Mouse (Mus musculus) mouse embryonic stem cell (cell line): ENCODE data around the gene Mettl14.
"Not testable (repeated sequence)": the region's sequence is repeated elsewhere in the genome, so short reads cannot be mapped to it uniquely, and the experiment has no call there.

ENCODE experiments used
- in situ Hi-C, 2 experiments: fragments of 300-500 bp; cut with MboI; formaldehyde crosslinking; loops; 1 replicate in 1 of 2; 3 replicates in 1 of 2; pipeline ENCODE4 v1.14.3; 2019 to 2020; ENCODE audit warnings: low sequenced_read_pairs in 2 of 2, low pct_unique_long_range_greater_than_20kb in 1 of 2, mixed read lengths in 1 of 2; ENCODE audit not compliant: unreplicated experiment in 1 of 2

Gene Mettl14

GRCm38 (mm10) chr3:123385486-123386156 lies at the start of gene Mettl14:
Gene Mettl14, minus strand, starts transcription at chr3:123386108.
- in situ Hi-C loops = no loop called here

- in situ Hi-C loops = no loop called here
These were observed 47.5 kb upstream of the Mettl14 start for GRCm38 (mm10) chr3:123433362-123433761.

- in situ Hi-C loops = no loop called here
These were observed 46.2 kb upstream of the Mettl14 start for GRCm38 (mm10) chr3:123431951-123432674.

GRCm38 (mm10) chr3:123429597-123430458 lies 43.9 kb upstream of the Mettl14 start:
- in situ Hi-C loops = no loop called here

DNA sequence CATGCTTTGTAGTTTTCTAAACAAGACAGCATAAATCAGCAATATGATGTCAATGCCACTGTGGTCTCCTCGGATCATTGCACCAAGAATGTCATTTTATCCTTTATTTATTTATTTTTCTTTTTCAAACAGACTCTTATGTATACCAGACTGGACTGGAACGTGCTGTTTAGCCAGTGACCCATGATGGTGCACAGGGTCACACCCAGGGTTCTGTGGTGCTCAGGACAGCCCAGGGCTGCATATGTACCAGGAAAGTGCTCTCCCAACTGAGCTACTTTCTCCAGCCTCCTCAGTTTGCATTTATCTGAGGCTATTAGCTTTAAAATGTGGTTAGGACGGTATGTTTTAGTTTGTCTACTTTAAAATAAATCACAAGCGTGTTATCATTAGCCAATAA lies 42.1 kb upstream of the Mettl14 start:
- in situ Hi-C loops = no loop called here

- in situ Hi-C loops = no loop called here
These were observed 39.7 kb upstream of the Mettl14 start for GRCm38 (mm10) chr3:123425647-123426046.

- in situ Hi-C loops = no loop called here
These were observed 27.3 kb upstream of the Mettl14 start for GRCm38 (mm10) chr3:123413173-123413572.

DNA sequence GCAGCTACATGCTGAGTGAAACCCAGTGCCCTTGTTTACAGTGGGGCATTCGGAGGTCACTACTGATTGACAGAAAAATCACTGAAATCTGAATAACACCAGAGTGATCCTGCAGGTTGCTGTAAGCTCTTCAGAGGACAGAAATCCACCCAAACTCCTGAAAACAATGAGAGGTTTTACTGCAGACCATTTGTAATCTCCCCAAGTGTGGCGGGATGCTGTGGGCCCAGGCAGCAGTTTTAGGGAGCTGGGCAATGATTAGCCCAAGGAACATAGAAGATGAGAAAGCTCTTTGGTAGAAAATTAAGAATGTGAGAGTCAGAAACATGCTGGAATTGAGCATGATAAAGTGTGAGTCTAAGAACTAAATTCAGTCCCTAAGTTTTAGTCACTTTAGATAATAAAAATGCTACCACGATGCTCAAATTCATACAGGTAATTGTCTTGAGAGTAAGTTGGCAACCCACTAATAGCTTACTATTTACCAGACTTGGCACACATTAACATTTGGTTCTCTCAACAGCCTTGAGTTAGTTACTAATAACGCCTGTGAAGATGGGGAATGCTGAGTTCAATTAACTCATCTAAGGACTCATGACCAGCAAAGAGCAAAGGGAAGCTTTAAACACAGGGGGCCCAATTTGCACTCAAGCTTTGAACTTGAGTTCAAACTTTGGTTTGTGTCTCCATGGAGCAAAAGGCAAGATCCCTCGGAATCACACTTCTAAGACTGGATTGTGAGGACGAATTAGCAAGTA lies 26.1 kb upstream of the Mettl14 start:
- in situ Hi-C loops = no loop called here

GRCm38 (mm10) chr3:123404945-123405344 lies 19.0 kb upstream of the Mettl14 start:
- in situ Hi-C loops = no loop called here

- in situ Hi-C loops = no loop called here
These were observed 11.9 kb upstream of the Mettl14 start for GRCm38 (mm10) chr3:123397562-123398481.

DNA sequence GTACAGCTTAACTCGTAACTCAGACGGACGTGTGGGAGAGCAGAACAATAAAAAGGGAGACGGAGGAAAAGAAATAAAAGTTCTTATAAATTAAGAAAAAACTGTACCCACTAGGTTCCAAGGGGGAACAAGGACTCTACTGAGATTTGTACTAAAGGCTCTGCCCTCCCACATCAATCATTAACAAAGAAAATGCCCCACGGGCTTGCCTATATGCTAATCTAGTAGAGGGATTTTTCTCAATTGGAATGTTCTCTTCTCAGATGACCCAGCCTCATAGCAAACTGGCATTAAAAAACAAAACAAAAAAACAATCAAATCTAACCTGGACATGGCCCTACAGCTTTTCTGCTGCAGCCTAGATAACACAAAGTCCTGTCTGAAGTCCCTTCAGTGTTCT lies 9.7 kb upstream of the Mettl14 start:
- in situ Hi-C loops = no loop called here

- in situ Hi-C loops = no loop called here
These were observed 5.3 kb upstream of the Mettl14 start for GRCm38 (mm10) chr3:123391180-123391579.

DNA sequence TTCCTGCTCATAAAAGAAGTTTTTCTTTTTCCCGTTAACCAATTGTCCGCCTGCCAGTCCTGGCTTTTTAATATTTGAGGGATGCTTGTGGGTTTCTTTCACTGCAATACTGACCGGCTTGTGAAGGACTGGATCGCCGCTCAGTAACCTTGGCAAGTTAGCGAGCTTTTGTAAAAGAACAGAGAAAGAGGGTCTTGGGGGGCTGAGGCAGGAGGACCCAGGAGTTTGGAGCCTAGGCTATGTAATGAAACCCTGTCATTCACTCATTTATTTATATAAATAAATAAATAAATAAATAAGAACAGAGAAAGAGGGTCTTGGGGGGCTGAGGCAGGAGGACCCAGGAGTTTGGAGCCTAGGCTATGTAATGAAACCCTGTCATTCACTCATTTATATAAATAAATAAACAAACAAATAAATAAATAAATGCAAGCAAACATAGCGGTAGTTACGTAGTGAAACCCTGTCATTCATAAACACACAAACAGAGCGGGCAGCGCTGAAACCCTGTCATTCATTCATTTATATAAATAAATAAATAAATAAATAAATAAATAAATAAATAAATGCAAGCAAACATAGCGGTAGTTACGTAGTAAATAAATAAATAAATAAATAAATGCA lies 361 bp upstream of the Mettl14 start:
- in situ Hi-C loops = not testable (repeated sequence)

GRCm38 (mm10) chr3:123385118-123385485 lies 806 bp downstream of the Mettl14 start:
- in situ Hi-C loops = no loop called here

DNA sequence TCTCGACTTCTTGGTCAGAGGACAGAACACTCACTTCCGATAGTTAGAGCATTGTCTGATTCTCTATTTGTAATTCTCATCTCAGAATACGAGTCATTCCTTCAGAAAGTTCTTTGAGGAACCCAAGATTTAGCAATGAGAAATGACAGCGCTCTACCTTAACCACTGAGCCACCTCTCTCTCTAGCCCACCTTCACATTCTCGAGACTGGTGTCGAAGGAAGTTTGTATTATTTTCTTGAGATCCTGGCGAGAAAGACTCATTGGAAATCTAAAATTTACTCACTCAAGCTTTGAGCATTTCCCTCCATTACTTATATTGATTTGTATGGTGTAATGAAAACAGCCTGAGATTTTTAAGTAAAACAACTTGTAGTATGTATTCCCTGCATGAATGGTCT lies 1.5 kb downstream of the Mettl14 start:
- in situ Hi-C loops = no loop called here

- in situ Hi-C loops = no loop called here
These were observed 9.3 kb downstream of the Mettl14 start for GRCm38 (mm10) chr3:123376562-123376961.

- in situ Hi-C loops = no loop called here
These were observed 14.0 kb downstream of the Mettl14 start for GRCm38 (mm10) chr3:123371766-123372535.
